Mouse (Mus musculus): ENCODE data around the gene Scube1. TPM values are rescaled to one million over a fixed set of nuclear protein-coding genes. Genes with fewer than 3 reads are reported as not detected.
A peak's percentile ranks its signal among the peaks of the same experiment; 100 is the strongest.

Scube1 gene
- polyA plus RNA-seq, 1 experiment from 2014 or later, result 4.8 TPM

DNA sequence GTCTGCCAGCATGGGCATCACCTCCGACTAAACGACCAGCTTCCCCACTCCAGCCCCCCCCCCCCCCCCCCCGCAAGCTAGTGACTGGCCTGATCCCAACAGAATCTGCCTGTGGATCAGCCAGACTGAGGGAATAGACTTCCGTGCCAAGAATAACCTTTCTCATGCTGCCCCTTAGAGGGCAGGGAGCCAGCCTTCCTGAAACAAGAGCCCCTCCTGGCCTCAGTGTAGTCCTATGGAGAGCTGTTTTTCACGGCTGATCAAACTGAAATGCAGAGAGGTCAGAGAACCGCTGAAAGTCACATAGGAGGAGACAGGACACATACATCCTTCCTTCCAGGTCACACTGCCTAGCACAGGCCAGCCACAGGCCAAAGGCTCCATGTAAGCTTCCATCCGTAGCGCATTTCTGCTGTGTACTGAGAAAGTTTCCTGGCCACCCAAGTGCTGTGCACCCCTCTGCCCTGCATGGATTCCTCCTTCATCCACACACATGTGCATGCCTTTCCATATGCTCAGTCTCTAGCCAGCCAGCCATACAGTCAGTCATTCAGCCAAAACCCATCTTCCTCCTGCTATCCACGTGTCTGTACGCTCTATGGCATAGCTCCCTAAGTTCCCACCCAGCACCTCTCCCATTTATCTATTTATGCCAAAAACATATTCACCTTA lies 18.2 kb downstream of the Scube1 start:
- Histone ChIP-seq H3K4me1 (replicated peaks) (peaks cover 9% of the 10 kb centered on the region), H3K27ac (peak overlapping the region; percentile 33; the same call in 1 of the 2 replicates), H3K36me3 (no peaks in the 10 kb centered on the region), H3K27me3 (peaks cover 2% of the 10 kb centered on the region; the same call in 1 of the 2 replicates), H3K9ac (peak overlapping the region; percentile 31; the same call in 1 of the 2 replicates), H3K9me3 (replicated peaks) (no peaks in the 10 kb centered on the region), H3K4me3 (no peak overlapping the region), H3K4me2 (peak overlapping the region; percentile 18; the same call in 1 of the 2 replicates)
- ATAC-seq (replicated peaks; ENCODE audit: insufficient number of reproducible peaks, insufficient read depth, low FRiP score, low read depth), result peak; percentile 47; the same call in 1 of the 2 replicates
- WGBS, result 35% methylated on average over 9 of the region's 10 CpGs

DNA sequence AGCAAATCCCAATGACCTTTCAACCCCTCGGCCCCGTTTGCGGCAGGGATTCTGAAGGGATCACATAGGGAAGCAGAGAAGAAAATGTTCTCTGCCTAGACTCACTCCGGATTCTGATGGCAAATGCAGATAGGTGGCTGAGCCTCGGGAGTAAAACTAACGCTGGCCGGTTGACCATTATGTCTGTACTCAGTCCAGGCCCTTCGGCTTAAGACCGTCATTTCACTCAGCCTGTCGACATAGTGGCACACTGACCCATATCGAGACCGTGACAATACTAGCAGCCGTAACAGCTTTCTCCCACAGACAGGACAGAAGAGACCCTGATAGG lies 24.3 kb downstream of the Scube1 start:
- Histone ChIP-seq H3K4me2 (no peak overlapping the region), H3K4me3 (no peak overlapping the region), H3K27ac (no peak overlapping the region), H3K27me3 (peaks cover 30% of the 10 kb centered on the region; the same call in 1 of the 2 replicates), H3K9me3 (replicated peaks) (no peaks in the 10 kb centered on the region), H3K4me1 (replicated peaks) (peaks cover 17% of the 10 kb centered on the region), H3K9ac (no peak overlapping the region), H3K36me3 (no peaks in the 10 kb centered on the region)
- ATAC-seq (replicated peaks; ENCODE audit: insufficient number of reproducible peaks, insufficient read depth, low FRiP score, low read depth), result no peak
- WGBS, result 69% methylated on average over 13 of the region's 13 CpGs

- H3K36me3 ChIP-seq, result no peaks in the 10 kb centered on the region
- H3K4me3 ChIP-seq, result no peak overlapping the region
- H3K4me2 ChIP-seq, result no peak overlapping the region
- no peaks in the 10 kb centered on the region for H3K9me3 ChIP-seq (replicated peaks)
- no peak overlapping the region for H3K27ac ChIP-seq
- peaks cover 31% of the 10 kb centered on the region; the same call in 1 of the 2 replicates for H3K27me3 ChIP-seq
- H3K4me1 ChIP-seq (replicated peaks), result peaks cover 19% of the 10 kb centered on the region
- no peak overlapping the region for H3K9ac ChIP-seq
- no peak for ATAC-seq (replicated peaks; ENCODE audit: insufficient number of reproducible peaks, insufficient read depth, low FRiP score, low read depth)
- 62% methylated on average over 11 of the region's 11 CpGs for WGBS
Measured at GRCm38 (mm10) chr15:83699834-83700592, 24.8 kb downstream of the Scube1 start.

DNA sequence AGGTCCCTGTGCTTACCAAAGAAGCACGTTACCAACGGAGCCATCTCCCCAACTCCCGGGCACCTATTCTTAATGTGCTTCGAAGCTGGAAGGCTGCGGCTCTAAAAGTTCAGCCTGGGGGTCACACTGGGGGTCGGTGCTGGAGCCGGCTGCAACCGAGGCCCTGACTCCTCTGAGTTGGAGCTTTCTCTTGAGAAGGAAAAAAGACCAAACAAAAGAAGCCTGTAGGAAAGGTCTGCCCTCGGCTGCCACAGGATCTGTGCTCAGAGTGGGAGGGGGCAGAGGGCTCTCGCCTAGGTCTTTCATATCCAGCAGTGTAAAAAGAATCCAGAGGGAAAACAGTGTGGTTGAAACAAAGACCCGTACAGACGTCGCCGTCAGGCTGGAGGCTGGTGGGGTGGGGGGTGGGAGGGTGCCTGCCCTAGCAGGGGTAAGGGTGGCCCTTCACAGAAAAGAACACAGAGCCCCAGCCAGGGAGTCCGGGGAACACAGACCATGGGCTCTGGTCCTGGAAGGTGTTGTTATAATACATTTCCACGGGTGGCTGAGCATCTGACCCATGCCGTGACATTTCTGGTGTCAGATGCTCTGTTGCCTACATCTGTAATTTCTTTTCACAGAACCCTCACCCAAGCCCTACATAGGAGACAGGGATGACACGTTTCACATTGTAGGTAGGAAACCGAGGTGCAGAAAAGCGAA lies 25.5 kb downstream of the Scube1 start:
- Histone ChIP-seq H3K27me3 (peaks cover 31% of the 10 kb centered on the region; the same call in 1 of the 2 replicates), H3K4me1 (replicated peaks) (peaks cover 20% of the 10 kb centered on the region), H3K27ac (no peak overlapping the region), H3K4me3 (no peak overlapping the region), H3K36me3 (no peaks in the 10 kb centered on the region), H3K9me3 (replicated peaks) (no peaks in the 10 kb centered on the region), H3K9ac (no peak overlapping the region), H3K4me2 (no peak overlapping the region)
- WGBS, result 68% methylated on average over 20 of the region's 20 CpGs
- no peak for ATAC-seq (replicated peaks; ENCODE audit: insufficient number of reproducible peaks, insufficient read depth, low FRiP score, low read depth)

DNA sequence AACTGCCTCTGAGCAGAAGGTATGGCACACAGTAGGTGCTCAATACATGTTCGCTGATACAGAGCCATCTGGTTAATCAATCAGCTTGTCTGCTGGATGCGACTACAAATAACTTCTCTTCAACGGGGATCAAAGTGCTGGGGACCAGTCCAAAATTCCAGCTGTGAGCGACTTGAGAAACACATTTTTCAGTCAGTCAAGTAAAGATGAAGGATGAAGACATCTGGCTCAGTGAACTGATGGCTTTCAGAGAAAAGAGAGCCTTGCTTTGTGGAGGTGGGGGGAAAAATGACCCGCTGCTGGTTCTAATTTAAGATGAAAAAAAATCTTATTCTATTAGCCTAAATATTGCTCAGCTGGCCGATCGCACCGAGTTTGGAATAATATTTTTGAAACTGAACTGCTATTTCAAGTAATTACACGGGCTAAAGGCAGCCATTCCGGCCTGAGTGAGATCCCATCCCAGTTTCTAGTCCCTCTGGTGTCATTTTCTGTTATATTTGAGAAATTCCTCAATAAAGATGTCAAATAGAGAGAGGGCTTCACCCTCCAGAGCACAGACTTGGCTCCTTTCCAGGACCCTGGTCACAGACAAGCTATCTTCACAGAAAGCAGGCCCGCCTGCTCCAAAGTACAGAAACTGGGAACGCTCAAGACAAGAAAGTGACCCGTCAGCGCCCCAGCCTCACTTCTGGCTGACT lies 28.0 kb downstream of the Scube1 start:
- H3K4me1 ChIP-seq (replicated peaks), result peaks cover 25% of the 10 kb centered on the region
- WGBS, result 46% methylated on average over 14 of the region's 14 CpGs
- 0 out of 2 replicates have a peak overlapping the region, but pooled peaks have one; percentile 48 for H3K27ac ChIP-seq
- no peaks in the 10 kb centered on the region for H3K9me3 ChIP-seq (replicated peaks)
- no peak overlapping the region for H3K9ac ChIP-seq
- no peaks in the 10 kb centered on the region for H3K36me3 ChIP-seq
- H3K27me3 ChIP-seq, result peaks cover 30% of the 10 kb centered on the region; the same call in 1 of the 2 replicates
- peak overlapping the region; percentile 14; the same call in 1 of the 2 replicates for H3K4me2 ChIP-seq
- H3K4me3 ChIP-seq, result no peak overlapping the region
- ATAC-seq (replicated peaks; ENCODE audit: insufficient number of reproducible peaks, insufficient read depth, low FRiP score, low read depth), result 0 out of 2 replicates have a peak, but pooled peaks have one; percentile 51

DNA sequence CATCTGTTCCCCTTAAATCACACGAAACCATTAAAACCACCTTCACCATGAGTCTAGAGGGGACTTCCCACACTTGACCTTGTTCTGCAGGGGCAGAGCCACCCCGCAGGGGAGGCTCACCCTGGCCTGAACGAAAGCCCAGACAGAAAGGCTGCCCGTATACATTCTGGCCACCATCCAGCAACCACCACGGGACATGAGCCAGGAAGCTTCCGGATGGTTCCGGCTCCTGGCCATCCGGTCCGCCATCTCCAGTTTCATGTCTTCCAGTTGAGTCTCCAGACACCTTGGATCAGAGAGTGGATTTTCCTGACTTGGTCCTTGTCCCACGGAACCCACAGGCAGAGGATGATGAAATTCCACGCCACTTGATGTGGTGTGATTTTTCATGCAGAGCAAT lies 29.7 kb downstream of the Scube1 start:
- H3K27me3 ChIP-seq, result peaks cover 19% of the 10 kb centered on the region; the same call in 1 of the 2 replicates
- ATAC-seq (replicated peaks; ENCODE audit: insufficient number of reproducible peaks, insufficient read depth, low FRiP score, low read depth), result no peak
- no peak overlapping the region for H3K4me2 ChIP-seq
- H3K9me3 ChIP-seq (replicated peaks), result no peaks in the 10 kb centered on the region
- peaks cover 39% of the 10 kb centered on the region for H3K4me1 ChIP-seq (replicated peaks)
- H3K36me3 ChIP-seq, result no peaks in the 10 kb centered on the region
- H3K27ac ChIP-seq, result no peak overlapping the region
- H3K4me3 ChIP-seq, result no peak overlapping the region
- H3K9ac ChIP-seq, result no peak overlapping the region
- 59% methylated on average over 11 of the region's 11 CpGs for WGBS

- peak; percentile 64; the same call in 1 of the 2 replicates for ATAC-seq (replicated peaks; ENCODE audit: insufficient number of reproducible peaks, insufficient read depth, low FRiP score, low read depth)
- peaks cover 30% of the 10 kb centered on the region for H3K4me1 ChIP-seq (replicated peaks)
- H3K4me3 ChIP-seq, result no peak overlapping the region
- H3K9ac ChIP-seq, result no peak overlapping the region
- H3K4me2 ChIP-seq, result no peak overlapping the region
- peak overlapping the region; percentile 53 for H3K27ac ChIP-seq
- no peaks in the 10 kb centered on the region for H3K9me3 ChIP-seq (replicated peaks)
- WGBS, result 24% methylated on average over 8 of the region's 8 CpGs
- no peaks in the 10 kb centered on the region for H3K36me3 ChIP-seq
- H3K27me3 ChIP-seq, result peaks cover 7% of the 10 kb centered on the region; the same call in 1 of the 2 replicates
Measured at GRCm38 (mm10) chr15:83691901-83692361, 32.9 kb downstream of the Scube1 start.

DNA sequence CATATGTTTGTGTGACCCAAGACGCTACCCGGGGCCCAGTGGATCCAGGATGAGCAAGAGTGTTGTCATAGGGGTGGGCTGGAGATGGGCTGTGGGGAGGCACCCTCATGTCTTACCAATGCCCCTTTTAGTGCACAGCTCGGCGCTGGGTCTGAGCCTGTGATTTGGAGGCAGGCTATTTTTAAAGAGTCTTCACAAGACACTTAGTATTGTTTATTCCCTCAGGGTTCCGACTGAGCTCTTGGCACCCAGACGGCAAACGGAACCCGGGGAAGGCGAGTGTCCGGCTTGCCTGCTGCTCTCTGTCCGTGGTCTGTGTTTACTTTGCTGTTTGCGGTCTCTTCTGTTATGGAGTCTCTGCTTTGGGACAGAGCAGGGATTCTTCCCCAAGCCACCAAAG lies 34.9 kb downstream of the Scube1 start:
- Histone ChIP-seq H3K9me3 (replicated peaks) (no peaks in the 10 kb centered on the region), H3K4me3 (no peak overlapping the region), H3K36me3 (no peaks in the 10 kb centered on the region), H3K4me1 (replicated peaks) (peaks cover 26% of the 10 kb centered on the region), H3K27ac (no peak overlapping the region), H3K27me3 (no peaks in the 10 kb centered on the region), H3K4me2 (no peak overlapping the region), H3K9ac (no peak overlapping the region)
- no peak for ATAC-seq (replicated peaks; ENCODE audit: insufficient number of reproducible peaks, insufficient read depth, low FRiP score, low read depth)
- WGBS, result 85% methylated on average over 12 of the region's 12 CpGs

- no peak overlapping the region for H3K9ac ChIP-seq
- no peak for ATAC-seq (replicated peaks; ENCODE audit: insufficient number of reproducible peaks, insufficient read depth, low FRiP score, low read depth)
- H3K36me3 ChIP-seq, result no peaks in the 10 kb centered on the region
- no peaks in the 10 kb centered on the region for H3K9me3 ChIP-seq (replicated peaks)
- no peak overlapping the region for H3K4me2 ChIP-seq
- H3K27ac ChIP-seq, result no peak overlapping the region
- 0 out of 2 replicates have a peak, but pooled peaks cover 5% of the 10 kb centered on the region for H3K27me3 ChIP-seq
- H3K4me3 ChIP-seq, result no peak overlapping the region
- WGBS, result 40% methylated on average over 9 of the region's 9 CpGs
- peaks cover 22% of the 10 kb centered on the region for H3K4me1 ChIP-seq (replicated peaks)
Measured at GRCm38 (mm10) chr15:83686601-83687000, 38.2 kb downstream of the Scube1 start.

DNA sequence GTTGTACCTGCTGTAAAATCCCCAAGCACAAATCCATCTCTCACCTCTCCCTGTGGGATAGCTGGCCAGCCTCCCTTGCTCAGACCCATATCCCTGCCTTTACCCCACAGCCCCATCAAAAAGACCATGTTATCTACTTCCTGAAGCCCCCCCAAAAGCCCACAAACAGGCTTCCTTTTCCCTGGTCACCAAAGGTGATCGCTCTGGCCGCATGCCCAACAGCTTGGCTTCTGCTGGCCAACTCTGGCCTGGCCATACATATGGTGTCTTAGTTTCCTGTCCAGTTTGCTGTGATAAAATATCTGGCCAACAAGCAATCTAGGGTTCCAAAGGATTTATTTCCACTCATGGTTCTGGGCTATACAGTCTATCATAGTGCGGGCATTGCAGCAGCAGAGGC lies 38.9 kb downstream of the Scube1 start:
- no peak for ATAC-seq (replicated peaks; ENCODE audit: insufficient number of reproducible peaks, insufficient read depth, low FRiP score, low read depth)
- H3K36me3 ChIP-seq, result no peaks in the 10 kb centered on the region
- no peak overlapping the region for H3K27ac ChIP-seq
- no peaks in the 10 kb centered on the region for H3K9me3 ChIP-seq (replicated peaks)
- H3K4me1 ChIP-seq (replicated peaks), result peaks cover 18% of the 10 kb centered on the region
- no peak overlapping the region for H3K4me2 ChIP-seq
- H3K9ac ChIP-seq, result no peak overlapping the region
- WGBS, result 97% methylated on average over 3 of the region's 3 CpGs
- peaks cover 7% of the 10 kb centered on the region; the same call in 1 of the 2 replicates for H3K27me3 ChIP-seq
- no peak overlapping the region for H3K4me3 ChIP-seq
